Mouse (Mus musculus): Measurements from ENCODE around the gene Mettl24.

- no peak for TF ChIP-seq CTCF (IDR thresholded peaks at IDR 0.05; ENCODE audit: low read depth)
- TF ChIP-seq EP300 (IDR thresholded peaks at IDR 0.05; ENCODE audit: low read depth) = no peak
These were observed 94.1 kb downstream of the Mettl24 start for GRCm38 (mm10) chr10:40777171-40777570.

Measured in heart, postnatal 0 days (tissue).